Mouse (Mus musculus): Measurements from ENCODE around the gene Arsj. TPM values are rescaled to one million over a fixed set of nuclear protein-coding genes. Genes with fewer than 3 reads are reported as not detected.
A peak's percentile ranks its signal among the peaks of the same experiment; 100 is the strongest.

Gene Arsj
- polyA plus RNA-seq, 1 experiment from 2014 or later, result 1.3 TPM

- Histone ChIP-seq H3K27me3 (replicated peaks; ENCODE audit: control insufficient read depth, insufficient read depth, low read length) (peaks cover 5% of the 10 kb centered on the region; the same call in 1 of the 2 replicates), H3K9me3 (ENCODE audit: control insufficient read depth, low read length) (no peaks in the 10 kb centered on the region), H3K4me2 (ENCODE audit: low read length) (peak overlapping the region; percentile 85), H3K4me1 (replicated peaks; ENCODE audit: control insufficient read depth, insufficient read depth, low read length) (no peaks in the 10 kb centered on the region; the same call in 1 of the 2 replicates), H3K27ac (ENCODE audit: low read depth) (no peak overlapping the region), H3K36me3 (ENCODE audit: control insufficient read depth, insufficient read depth, low read length) (no peaks in the 10 kb centered on the region), H3K9ac (ENCODE audit: low read length) (no peak overlapping the region), H3K4me3 (ENCODE audit: low read depth, low read length) (no peak overlapping the region; the same call in 1 of the 2 replicates)
- DNase-seq (ENCODE audit: low spot score) (no peak), ATAC-seq (replicated peaks; ENCODE audit: low FRiP score, low TSS enrichment, low read depth) (no peak)
- WGBS, result 78% methylated on average over 11 of the region's 11 CpGs
Observed at GRCm38 (mm10) chr3:126362931-126363525, 456 bp upstream of the Arsj start.

- no peak for DNase-seq (ENCODE audit: low spot score)
- 79% methylated on average over 7 of the region's 7 CpGs for WGBS
- no peaks in the 10 kb centered on the region; the same call in 1 of the 2 replicates for H3K4me1 ChIP-seq (replicated peaks; ENCODE audit: control insufficient read depth, insufficient read depth, low read length)
- peak overlapping the region; percentile 47 for H3K4me3 ChIP-seq (ENCODE audit: low read depth, low read length)
- no peak overlapping the region for H3K9ac ChIP-seq (ENCODE audit: low read length)
- peaks cover 5% of the 10 kb centered on the region; the same call in 1 of the 2 replicates for H3K27me3 ChIP-seq (replicated peaks; ENCODE audit: control insufficient read depth, insufficient read depth, low read length)
- no peak for ATAC-seq (replicated peaks; ENCODE audit: low FRiP score, low TSS enrichment, low read depth)
- peak overlapping the region; percentile 85 for H3K4me2 ChIP-seq (ENCODE audit: low read length)
- no peak overlapping the region for H3K27ac ChIP-seq (ENCODE audit: low read depth)
- H3K36me3 ChIP-seq (ENCODE audit: control insufficient read depth, insufficient read depth, low read length), result no peaks in the 10 kb centered on the region
- H3K9me3 ChIP-seq (ENCODE audit: control insufficient read depth, low read length), result no peaks in the 10 kb centered on the region
Observed at GRCm38 (mm10) chr3:126364555-126364954, 1.1 kb downstream of the Arsj start.

DNA sequence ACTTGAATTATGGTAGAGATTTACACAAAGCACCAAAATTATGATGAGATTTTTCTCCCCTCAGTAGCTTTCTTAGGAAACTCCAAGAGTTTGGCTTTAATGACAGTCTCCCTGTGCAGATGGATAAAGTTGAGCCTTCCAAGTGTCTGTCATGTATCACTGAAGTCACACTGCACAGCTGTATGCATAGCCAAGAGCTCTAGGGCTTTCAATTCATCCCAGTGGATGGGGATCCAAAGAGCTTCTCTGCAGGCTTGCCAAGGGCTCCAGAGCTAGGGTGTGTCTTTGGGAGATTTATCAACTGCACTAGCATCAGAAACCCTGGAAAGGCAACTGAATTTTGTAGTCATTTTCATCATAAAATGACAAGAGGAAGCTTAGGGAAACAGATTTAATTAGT lies 7.1 kb downstream of the Arsj start:
- Histone ChIP-seq H3K4me3 (ENCODE audit: low read depth, low read length) (no peak overlapping the region), H3K27me3 (replicated peaks; ENCODE audit: control insufficient read depth, insufficient read depth, low read length) (no peaks in the 10 kb centered on the region), H3K9ac (ENCODE audit: low read length) (no peak overlapping the region), H3K36me3 (ENCODE audit: control insufficient read depth, insufficient read depth, low read length) (no peaks in the 10 kb centered on the region), H3K27ac (ENCODE audit: low read depth) (no peak overlapping the region), H3K9me3 (ENCODE audit: control insufficient read depth, low read length) (no peaks in the 10 kb centered on the region), H3K4me1 (replicated peaks; ENCODE audit: control insufficient read depth, insufficient read depth, low read length) (no peaks in the 10 kb centered on the region), H3K4me2 (ENCODE audit: low read length) (no peak overlapping the region)
- ATAC-seq (replicated peaks; ENCODE audit: low FRiP score, low TSS enrichment, low read depth) (no peak), DNase-seq (ENCODE audit: low spot score) (no peak)

- Histone ChIP-seq H3K27ac (ENCODE audit: low read depth) (no peak overlapping the region), H3K27me3 (replicated peaks; ENCODE audit: control insufficient read depth, insufficient read depth, low read length) (no peaks in the 10 kb centered on the region), H3K4me3 (ENCODE audit: low read depth, low read length) (no peak overlapping the region), H3K9ac (ENCODE audit: low read length) (no peak overlapping the region), H3K36me3 (ENCODE audit: control insufficient read depth, insufficient read depth, low read length) (no peaks in the 10 kb centered on the region), H3K4me2 (ENCODE audit: low read length) (no peak overlapping the region), H3K4me1 (replicated peaks; ENCODE audit: control insufficient read depth, insufficient read depth, low read length) (no peaks in the 10 kb centered on the region), H3K9me3 (ENCODE audit: control insufficient read depth, low read length) (no peaks in the 10 kb centered on the region)
- WGBS, result 59% methylated on average over 9 of the region's 9 CpGs
- DNase-seq (ENCODE audit: low spot score) (no peak), ATAC-seq (replicated peaks; ENCODE audit: low FRiP score, low TSS enrichment, low read depth) (no peak)
Observed at GRCm38 (mm10) chr3:126372815-126373545, 9.5 kb downstream of the Arsj start.

- no peak overlapping the region for H3K4me2 ChIP-seq (ENCODE audit: low read length)
- no peaks in the 10 kb centered on the region for H3K36me3 ChIP-seq (ENCODE audit: control insufficient read depth, insufficient read depth, low read length)
- H3K9me3 ChIP-seq (ENCODE audit: control insufficient read depth, low read length), result no peaks in the 10 kb centered on the region
- DNase-seq (ENCODE audit: low spot score), result no peak
- no peak for ATAC-seq (replicated peaks; ENCODE audit: low FRiP score, low TSS enrichment, low read depth)
- no peak overlapping the region for H3K4me3 ChIP-seq (ENCODE audit: low read depth, low read length)
- H3K4me1 ChIP-seq (replicated peaks; ENCODE audit: control insufficient read depth, insufficient read depth, low read length), result no peaks in the 10 kb centered on the region
- no peak overlapping the region for H3K9ac ChIP-seq (ENCODE audit: low read length)
- H3K27me3 ChIP-seq (replicated peaks; ENCODE audit: control insufficient read depth, insufficient read depth, low read length), result no peaks in the 10 kb centered on the region
- WGBS, result 89% methylated on average over 1 of the region's 1 CpGs
- H3K27ac ChIP-seq (ENCODE audit: low read depth), result no peak overlapping the region
Observed at GRCm38 (mm10) chr3:126373721-126374120, 10.2 kb downstream of the Arsj start.

DNA sequence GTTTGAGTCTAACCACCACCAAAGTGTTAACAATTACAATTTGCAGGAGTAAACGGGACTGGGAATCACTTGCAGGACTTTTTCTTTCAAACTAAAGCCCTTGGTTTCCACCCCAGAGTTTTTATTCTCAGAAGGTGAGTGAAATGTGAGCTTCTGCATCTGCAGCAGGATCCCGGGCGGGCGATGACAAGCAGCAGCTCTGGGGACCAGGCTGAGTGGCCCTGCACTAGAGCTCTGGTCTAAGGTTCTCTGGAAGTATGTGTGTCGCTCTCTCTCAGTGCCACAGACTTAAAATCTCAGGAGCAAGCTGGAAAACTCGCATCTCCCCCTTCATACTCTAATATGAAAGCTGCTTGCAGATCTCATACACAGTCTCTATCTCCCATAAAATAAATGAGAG lies 15.8 kb downstream of the Arsj start:
- Histone ChIP-seq H3K4me2 (ENCODE audit: low read length) (no peak overlapping the region), H3K9ac (ENCODE audit: low read length) (no peak overlapping the region), H3K36me3 (ENCODE audit: control insufficient read depth, insufficient read depth, low read length) (no peaks in the 10 kb centered on the region), H3K4me1 (replicated peaks; ENCODE audit: control insufficient read depth, insufficient read depth, low read length) (no peaks in the 10 kb centered on the region), H3K27me3 (replicated peaks; ENCODE audit: control insufficient read depth, insufficient read depth, low read length) (no peaks in the 10 kb centered on the region), H3K9me3 (ENCODE audit: control insufficient read depth, low read length) (no peaks in the 10 kb centered on the region), H3K27ac (ENCODE audit: low read depth) (no peak overlapping the region), H3K4me3 (ENCODE audit: low read depth, low read length) (no peak overlapping the region)
- WGBS, result 66% methylated on average over 6 of the region's 6 CpGs
- no peak for DNase-seq (ENCODE audit: low spot score)
- ATAC-seq (replicated peaks; ENCODE audit: low FRiP score, low TSS enrichment, low read depth), result no peak

DNA sequence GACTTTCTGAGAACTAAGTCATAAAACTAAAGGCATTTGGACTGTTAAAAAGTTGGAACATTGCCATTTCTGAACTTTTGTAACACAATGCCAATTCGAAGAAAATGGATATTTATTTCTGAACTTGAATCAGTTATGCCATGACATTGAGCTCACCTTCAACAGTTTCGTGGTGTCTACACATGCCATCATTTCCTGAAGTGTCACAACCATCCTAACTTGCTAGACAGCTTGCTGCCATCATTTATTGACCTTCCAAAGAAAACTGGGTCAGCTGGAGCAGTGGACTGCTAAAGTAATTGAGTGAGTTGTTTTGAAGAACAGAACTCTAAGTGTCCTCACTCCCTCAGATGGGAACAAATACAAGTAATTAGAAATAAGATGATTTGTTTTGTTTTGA lies 16.2 kb downstream of the Arsj start:
- H3K9ac ChIP-seq (ENCODE audit: low read length), result no peak overlapping the region
- H3K4me1 ChIP-seq (replicated peaks; ENCODE audit: control insufficient read depth, insufficient read depth, low read length), result no peaks in the 10 kb centered on the region
- H3K27me3 ChIP-seq (replicated peaks; ENCODE audit: control insufficient read depth, insufficient read depth, low read length), result no peaks in the 10 kb centered on the region
- no peak overlapping the region for H3K4me3 ChIP-seq (ENCODE audit: low read depth, low read length)
- no peak overlapping the region for H3K27ac ChIP-seq (ENCODE audit: low read depth)
- ATAC-seq (replicated peaks; ENCODE audit: low FRiP score, low TSS enrichment, low read depth) (no peak), DNase-seq (ENCODE audit: low spot score) (no peak)
- H3K9me3 ChIP-seq (ENCODE audit: control insufficient read depth, low read length), result no peaks in the 10 kb centered on the region
- WGBS, result 72% methylated on average over 2 of the region's 2 CpGs
- no peaks in the 10 kb centered on the region for H3K36me3 ChIP-seq (ENCODE audit: control insufficient read depth, insufficient read depth, low read length)
- no peak overlapping the region for H3K4me2 ChIP-seq (ENCODE audit: low read length)

DNA sequence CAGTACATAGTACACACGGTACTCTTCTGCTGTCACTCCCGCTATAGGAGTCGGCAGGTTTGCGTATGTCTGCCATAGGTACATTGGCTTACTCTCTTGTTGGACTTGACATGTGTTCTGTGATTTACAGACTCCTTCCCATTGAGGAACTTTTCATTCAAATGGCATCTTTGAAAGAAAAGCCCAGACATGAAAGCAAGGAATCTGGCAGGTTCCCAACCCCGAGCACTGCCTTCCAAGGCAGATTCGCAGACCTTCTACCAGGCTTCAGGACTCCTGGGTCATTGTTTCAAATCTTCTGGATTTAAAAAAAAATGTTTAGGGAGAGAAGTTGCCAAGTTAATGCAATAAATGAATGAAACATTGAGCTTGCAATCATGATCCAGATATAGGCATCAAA lies 19.8 kb downstream of the Arsj start:
- H3K27ac ChIP-seq (ENCODE audit: low read depth), result no peak overlapping the region
- H3K4me2 ChIP-seq (ENCODE audit: low read length), result no peak overlapping the region
- DNase-seq (ENCODE audit: low spot score) (no peak), ATAC-seq (replicated peaks; ENCODE audit: low FRiP score, low TSS enrichment, low read depth) (no peak)
- H3K36me3 ChIP-seq (ENCODE audit: control insufficient read depth, insufficient read depth, low read length), result no peaks in the 10 kb centered on the region
- H3K9ac ChIP-seq (ENCODE audit: low read length), result no peak overlapping the region
- 90% methylated on average over 6 of the region's 6 CpGs for WGBS
- H3K9me3 ChIP-seq (ENCODE audit: control insufficient read depth, low read length), result no peaks in the 10 kb centered on the region
- no peak overlapping the region for H3K4me3 ChIP-seq (ENCODE audit: low read depth, low read length)
- no peaks in the 10 kb centered on the region for H3K4me1 ChIP-seq (replicated peaks; ENCODE audit: control insufficient read depth, insufficient read depth, low read length)
- no peaks in the 10 kb centered on the region for H3K27me3 ChIP-seq (replicated peaks; ENCODE audit: control insufficient read depth, insufficient read depth, low read length)

Data from intestine, embryonic 14.5 days (tissue).